Mouse (Mus musculus) adrenal gland (tissue): ENCODE measurements around the gene Astn1.

Source experiments
- intact Hi-C: fragments of 180-260 bp; cut with DNase I; formaldehyde crosslinking; loops from one replicate; pipeline ENCODE4 v1.15.1; 2025

Gene Astn1

DNA sequence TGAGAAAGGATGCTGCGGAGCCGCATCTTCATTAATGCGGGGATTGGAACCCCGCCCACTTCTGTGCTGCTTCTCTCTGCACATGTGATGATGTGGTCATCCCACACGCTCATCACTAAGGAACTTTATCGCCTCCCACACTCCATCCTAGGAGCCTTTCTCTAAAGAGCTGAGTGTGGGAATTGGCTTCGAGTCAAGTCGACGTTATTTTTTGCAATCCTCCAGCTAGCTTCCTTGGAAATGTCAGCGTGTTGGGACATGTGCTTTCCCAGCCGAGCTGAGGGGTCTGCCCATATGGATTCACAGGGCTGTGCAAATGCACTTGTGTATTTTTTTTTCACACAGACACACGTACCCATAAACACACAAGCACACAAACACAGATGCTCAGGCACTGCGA lies 151.5 kb downstream of the Astn1 start:
- intact Hi-C loops = no loop called here

DNA sequence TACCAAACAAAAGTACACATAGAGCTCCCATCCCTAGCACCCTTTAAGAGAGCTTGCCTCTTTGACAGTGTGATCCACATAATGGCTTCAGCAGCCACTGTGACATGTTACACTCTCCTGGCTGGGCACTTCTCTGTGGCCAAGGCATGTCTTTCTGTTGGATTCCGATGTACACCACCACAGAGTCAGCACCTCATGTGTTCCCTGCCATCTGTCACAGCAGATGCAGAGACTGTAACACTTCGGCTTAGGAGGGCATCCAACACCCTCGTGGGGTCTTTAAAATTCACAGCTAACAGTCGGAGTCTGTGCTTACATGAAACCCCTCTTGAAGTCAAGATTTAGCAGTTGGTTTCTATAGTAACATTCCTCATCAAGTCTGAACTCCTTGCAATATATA lies 154.5 kb downstream of the Astn1 start:
- intact Hi-C loops = no loop called here

DNA sequence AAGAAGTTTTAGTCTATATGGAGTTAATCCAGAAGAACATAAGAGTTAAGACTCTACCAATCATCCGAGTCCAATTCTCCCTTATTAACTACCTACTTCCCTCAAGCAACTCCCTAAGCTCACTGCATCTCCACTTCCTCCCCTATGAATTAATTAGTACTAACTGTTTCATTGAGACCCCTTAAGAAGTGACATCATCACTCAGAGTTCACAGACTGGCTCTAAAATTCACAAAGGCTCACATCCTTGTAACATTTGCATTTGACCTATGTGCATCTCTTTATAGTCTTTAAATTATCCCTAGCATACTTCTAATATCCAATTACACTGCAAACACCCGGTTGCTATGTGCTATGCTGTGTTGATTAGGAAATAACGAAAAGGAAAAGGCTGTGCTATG lies 174.1 kb downstream of the Astn1 start:
- intact Hi-C loops = no loop called here

DNA sequence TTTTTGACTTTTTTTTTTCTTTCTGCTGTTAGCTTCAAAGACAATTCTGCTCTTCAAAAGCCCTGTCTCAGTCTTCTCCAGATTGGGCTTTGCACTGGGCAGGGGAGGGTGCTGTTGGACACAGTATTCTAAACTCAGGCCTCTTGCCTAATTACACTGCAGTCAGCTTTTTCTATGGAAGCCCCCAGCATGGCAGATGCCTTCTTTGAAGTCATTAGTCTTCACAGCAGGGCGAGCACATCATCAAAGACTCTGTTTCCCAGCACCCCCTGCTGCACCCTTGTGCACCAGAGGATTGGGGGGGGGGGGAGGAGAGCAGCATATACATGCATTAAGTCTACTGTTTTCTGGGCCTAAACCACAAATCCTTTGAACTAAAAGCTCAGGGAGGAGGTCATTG lies 174.8 kb downstream of the Astn1 start:
- intact Hi-C loops = no loop called here

DNA sequence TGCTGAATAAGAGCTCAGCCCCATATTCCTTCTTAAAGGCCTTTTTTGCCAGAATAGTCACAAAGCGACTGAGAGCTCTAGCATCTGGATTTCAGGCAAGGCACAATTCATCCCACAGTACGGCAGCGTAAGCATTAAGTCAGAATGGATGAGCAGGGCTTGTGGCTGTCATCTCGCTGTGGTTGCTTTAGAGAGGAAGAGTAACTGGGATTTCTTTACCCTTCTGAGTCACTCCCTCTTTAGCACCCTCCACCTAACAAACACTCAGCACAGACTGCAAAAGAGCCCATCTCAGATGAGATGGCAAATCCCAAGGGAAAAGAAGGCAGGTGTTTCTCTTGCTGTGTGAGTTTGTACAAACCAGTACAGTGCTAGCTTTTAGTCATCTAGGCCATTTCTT lies 183.0 kb downstream of the Astn1 start:
- intact Hi-C loops = no loop called here

DNA sequence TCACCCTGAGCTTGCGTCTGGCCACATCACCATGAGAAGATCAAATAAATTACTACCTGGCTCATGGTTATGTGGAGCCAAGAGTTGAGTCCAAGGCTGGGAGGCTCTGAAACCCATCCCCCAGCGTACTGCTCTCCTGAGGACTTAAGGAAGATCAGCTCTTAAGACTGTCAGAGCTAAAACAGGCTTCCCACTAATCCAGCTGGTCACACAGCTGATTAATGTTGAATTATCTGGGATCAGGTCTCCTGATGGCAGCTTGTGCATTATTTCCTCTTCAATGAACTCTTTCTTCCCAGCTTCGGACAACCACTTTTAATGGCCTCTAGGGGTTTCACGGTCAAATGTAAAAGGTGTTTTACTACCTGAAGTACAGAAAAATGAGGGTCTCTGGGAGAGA lies 184.4 kb downstream of the Astn1 start:
- intact Hi-C loops = no loop called here

DNA sequence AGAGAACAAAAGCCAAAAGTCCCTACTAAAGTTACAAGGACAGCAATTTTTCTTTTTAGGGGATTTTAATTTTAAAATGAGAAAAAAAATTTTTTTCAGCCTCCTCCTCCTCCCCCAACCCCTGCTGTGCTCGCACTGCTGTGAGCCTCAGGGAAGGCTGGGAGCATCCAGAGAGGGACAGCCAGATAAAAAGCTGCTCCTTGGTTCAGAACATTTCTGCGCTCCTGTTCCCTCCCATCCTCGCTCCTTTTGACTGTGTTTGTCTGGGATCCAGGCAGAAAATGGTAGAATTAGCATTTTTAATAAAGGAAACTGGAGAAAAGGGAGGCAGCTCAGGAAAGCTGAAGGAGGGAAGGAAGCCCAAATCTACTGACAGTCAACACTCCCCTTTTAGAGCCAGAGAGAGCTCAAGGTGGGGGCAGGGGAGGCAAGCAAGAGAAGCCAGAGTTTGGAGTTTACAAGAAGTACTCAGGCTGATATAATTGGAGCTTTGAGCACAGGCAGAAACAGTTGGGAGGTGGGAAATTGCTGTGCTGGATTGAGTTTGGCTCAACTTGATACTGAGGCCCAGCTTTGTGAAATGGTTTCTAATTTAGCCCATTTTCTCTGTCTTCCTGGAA lies 185.6 kb downstream of the Astn1 start:
- intact Hi-C loops = no loop called here

DNA sequence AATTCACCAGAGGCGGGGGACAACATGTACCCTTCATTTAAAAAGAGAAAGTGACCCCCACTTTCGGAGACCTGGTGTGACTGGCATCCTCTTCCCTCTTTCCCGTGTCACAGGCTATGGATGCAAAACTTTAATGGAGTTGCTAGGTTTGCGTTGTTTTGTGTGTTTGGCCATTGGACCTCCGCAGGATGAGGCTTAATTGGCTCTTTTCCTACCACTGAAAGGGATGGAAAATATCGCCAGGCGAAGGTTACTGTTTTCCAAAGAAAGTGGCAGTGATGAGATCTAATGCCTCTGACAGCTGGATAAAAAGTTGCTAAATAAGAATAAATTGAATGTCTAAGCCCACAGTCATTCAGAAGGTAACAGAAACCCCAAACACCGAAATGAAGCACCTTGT lies 186.2 kb downstream of the Astn1 start:
- intact Hi-C loops = no loop called here

DNA sequence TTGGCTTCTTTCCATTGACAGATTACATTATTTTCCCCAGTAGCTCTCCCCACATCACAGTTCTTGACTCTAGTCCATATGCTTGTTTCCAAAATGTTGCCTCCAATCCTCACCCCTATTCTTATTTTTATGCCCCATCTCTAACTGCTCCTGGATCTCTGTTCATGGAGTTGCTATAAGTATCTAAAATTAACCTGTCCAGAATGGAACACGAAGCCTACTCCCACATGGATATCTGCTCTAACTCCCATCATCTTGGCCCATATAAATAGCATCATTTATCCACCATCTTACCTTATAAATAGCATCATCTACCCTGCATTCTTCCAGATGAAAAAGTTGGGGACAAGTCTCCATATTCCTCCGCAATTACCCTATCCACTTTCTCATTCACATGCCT lies 187.5 kb downstream of the Astn1 start:
- intact Hi-C loops = no loop called here

DNA sequence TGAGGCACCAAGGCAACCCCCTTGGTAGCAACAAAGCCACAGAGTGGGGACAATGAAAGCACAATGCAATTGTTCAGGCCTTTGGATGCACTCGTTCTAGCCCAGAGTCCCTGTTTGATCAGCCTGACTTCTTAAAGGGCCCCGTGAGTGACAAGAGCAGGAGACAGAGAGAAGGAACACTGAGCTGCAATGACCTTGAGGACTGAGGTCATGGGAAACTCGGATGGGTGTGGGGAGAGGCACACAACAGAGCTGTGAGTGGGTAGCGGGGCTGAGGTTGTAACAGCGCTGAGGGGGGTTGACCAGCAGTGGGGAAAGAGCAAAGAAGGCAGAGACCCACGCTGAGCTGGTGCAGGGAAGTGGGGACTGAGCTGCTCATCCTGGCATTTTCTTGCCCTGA lies 189.9 kb downstream of the Astn1 start:
- intact Hi-C loops = no loop called here

DNA sequence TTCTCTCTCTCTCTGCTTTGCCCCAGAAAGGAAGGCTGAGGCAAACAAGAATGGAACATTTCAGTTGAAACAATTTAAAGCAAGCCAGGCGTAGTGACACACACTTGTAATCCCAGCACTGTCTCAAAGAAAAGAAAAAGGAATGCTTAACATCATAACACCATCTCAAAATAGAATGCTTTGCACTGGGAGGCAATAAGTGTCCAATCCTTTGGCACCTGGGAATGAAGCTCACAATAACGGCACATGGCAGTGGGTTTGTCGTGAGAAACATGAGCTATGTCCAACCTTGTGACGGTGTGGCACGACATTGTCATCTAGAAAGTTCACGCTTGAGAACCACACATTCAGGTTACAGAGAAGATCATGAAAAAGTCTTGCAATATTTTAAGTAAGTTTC lies 191.3 kb downstream of the Astn1 start:
- intact Hi-C loops = no loop called here

DNA sequence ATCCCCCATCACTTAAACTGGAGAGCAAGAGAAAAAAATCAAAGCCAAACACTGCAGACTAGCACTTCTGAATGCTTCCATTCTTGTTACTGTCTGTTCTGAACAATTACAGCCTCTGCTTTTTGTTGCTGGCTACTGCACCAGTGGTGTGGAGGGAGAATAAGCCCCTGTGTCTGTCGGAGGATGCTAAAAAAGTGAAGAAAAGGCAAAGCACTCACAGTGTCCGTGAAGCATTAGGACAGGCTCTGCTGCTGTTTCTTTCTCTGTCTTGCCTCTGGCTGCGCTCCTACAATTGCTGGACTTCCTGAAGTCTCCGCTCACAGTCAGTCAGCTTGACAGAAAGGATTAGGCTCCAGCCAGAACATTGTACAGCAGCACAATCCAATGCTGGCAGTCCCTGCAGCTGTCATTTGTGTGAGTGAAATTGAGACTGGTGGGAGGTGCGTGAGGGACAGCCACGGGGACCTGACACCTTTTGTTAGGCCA lies 192.0 kb downstream of the Astn1 start:
- intact Hi-C loops = no loop called here

DNA sequence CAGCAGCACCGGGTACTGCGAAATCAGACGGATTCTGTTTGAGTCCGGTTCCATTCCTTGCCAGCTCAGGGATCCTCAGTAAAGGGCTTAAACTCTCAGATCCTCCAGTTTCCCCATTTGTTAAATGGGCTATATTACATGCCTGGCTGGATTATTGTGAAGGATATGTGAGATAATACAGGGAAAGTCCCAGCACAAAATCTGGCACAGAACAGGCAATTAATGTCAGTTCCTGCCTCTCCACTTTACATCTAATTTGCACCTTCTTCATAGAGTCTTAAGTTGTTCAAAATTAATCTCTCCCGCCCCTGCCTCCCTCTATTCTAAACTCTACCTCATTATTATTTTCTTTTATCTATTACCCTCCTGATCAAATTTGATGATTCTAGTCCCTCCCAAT lies 211.1 kb downstream of the Astn1 start:
- intact Hi-C loops = no loop called here

DNA sequence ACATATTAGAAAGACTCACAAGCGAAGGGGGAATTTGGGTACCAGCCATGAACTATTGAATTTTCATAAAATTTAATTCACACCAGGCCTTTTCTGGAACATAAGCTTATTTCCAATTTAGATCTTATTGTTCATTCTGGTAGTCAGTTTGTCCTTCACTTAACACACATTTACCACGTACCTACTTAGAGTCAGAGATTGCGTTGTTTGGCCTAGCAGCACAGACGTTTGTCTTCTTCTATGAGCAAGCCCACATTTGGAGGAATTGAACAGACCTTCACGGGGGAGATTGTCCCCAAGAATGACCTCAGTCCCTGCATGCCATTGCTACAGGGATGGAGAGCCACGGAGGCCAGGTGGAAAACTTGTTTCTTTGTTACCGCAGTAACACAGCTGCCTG lies 211.5 kb downstream of the Astn1 start:
- intact Hi-C loops = no loop called here

DNA sequence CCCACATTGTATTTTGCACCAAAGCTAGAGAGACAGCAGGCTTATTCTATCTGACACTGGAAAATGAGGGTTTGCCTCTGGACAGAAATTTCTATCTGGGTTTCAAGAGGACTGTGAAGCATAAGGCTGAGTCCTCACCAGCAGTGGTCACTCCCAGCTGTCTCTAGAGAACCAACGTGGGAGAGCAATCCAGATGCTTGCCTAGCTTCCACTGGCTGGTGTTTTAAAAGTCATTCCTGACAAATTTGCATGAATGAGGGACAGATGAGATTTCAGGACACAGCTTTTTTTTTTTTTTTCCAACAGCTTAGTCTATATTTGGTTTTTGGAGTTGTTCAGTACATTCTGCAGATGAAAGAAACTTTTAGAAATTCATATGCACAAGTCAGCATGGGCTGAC lies 213.9 kb downstream of the Astn1 start:
- intact Hi-C loops = no loop called here

DNA sequence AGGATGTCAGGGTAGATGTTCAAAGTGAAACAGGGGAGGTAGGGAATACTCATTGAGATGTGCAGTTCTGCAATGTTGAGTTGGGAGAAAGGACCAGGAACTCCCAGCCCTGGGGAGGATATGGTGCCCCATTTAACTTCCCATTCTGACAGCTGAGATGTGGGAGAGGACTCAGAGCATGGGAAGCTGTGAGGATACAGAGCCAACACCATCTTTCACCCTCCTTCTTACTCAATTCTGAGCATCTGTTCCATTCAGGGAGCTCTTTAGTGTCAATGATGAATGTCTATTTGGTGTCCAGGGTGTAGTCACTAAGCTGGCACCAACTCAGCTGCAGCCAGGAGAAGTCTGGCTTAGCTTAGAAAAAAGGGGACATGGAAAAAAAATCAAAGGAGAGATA lies 219.7 kb downstream of the Astn1 start:
- intact Hi-C loops = no loop called here

DNA sequence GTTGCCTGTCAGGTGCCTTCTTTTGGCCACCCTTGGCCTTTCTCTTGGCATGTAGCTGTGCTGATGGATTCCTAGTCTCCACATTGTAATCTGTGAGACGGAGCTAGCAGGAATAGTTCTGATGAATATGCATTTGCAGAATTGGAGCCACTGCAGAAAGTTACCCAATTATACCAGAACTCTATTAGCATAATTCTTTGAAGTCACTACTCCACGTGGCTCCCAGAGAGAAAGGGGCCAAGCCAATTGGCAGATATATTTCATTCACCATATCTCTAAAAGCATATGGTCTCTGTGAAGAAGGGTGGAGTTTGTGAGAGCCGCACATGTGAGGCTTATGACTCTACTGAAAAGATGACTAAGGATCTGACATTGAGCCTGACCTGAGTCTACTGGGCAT lies 226.8 kb downstream of the Astn1 start:
- intact Hi-C loops = no loop called here

DNA sequence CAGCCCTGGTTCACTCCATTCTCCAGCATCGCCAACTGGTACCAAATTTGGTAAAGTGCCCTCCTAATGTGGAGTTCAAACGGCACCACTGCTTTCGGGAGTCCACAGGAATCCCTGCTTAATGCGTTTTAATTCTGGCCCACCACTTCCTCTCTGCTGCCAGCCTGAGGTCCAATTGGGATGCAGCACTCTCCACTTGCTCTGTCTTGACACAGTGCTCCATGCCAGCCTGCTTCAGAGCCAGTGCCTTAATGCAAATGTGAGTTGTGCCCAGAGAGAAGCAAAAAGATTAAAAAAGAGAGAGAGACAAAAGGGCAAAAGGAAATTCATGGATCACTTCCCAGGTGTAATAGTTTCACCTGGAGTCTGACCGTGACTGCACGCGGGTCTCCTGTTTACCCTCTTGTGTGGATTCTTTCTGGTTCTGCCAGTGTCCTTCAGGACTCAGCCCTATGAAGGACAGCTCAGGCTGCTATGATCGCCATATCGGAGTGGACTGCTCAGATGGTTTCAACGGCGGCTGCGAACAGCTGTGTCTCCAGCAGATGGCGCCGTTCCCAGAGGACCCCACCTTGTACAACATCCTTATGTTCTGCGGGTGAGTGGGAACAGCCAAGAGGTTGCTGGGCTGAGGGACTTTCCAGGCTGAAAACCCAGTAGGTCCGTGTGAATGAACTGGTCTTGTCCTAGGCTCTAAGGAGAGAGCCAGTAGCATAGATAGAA lies 234.8 kb downstream of the Astn1 start:
- intact Hi-C loops = loop anchor here (5.0 kb wide), 1 partner anchor 55 kb away; no protein-coding TSS in a partner anchor

DNA sequence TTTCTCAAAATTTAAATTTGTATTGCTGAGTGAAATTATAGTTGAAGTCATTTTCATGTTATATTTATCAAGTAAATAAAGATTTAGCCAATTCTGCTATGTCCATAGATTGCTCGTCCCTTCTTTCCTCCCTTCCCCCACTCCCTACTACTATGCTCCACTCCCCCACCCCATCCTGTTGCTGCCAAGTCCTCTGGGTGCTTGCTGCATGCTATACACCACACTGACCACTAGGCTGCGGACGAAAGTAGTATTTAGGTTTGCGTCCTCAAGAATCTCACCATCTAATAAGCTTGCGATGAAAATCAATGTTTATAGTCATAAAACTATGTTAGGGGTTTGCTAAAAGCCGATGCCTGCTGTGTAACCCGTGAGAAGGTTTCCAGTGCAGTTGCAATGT lies 235.9 kb downstream of the Astn1 start:
- intact Hi-C loops = loop anchor here (5.0 kb wide), 1 partner anchor 54 kb away; no protein-coding TSS in a partner anchor

DNA sequence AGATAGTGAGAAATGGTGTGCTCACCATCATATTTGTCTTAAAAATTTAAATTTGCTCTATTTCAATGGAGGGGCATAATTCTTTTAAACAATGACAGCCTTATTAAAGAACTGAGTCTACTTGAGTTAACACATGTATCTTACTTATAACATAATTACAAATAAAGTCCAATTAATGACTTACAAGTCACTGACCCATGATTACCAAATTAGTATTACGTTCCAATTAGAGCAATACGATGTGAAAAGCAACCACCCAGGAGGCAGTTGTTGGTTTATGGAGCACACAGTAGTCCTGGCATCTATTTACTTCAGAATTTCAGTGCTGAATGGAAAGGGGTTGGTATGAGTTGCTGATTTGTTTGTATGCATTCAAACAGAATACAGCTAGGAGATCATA lies 237.4 kb downstream of the Astn1 start:
- intact Hi-C loops = loop anchor here (5.0 kb wide), 1 partner anchor 53 kb away; no protein-coding TSS in a partner anchor

DNA sequence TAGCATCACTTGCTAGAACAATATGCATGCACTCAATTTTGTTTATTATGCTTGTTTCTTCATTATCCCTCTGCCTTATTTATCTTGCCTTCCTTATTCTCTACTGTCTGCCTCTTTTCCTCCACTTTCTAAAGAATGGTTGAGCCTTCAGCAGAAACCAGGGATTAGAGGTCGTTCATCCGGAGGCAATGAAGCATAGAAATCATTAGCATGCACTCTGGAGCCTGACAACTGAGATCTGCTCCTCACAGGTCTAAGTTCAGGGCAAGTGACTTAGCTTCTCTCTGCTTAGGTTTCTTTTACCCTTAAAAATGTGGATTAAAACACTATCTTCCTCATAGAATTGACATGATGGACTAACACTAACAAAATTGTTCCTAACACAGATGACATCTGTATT lies 241.0 kb downstream of the Astn1 start:
- intact Hi-C loops = no loop called here

DNA sequence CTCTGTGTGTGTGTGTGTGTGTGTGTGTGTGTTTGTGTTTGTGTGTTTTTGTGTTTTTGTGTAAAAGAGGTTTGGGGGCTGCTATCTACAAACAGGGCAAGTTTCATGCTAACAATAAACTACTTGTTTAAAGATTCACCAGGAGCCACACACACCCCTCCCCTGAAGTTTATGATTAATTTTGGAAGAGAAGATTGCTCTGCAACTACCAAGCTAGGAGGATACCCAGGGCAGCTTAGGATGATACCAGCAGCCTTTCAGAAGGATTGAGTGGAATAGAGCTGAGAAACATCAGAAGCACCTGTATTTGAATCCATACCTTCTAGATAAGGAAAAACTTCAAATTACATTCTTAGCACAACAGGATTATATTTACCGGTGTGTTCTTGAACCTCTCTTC lies 242.1 kb downstream of the Astn1 start:
- intact Hi-C loops = no loop called here

DNA sequence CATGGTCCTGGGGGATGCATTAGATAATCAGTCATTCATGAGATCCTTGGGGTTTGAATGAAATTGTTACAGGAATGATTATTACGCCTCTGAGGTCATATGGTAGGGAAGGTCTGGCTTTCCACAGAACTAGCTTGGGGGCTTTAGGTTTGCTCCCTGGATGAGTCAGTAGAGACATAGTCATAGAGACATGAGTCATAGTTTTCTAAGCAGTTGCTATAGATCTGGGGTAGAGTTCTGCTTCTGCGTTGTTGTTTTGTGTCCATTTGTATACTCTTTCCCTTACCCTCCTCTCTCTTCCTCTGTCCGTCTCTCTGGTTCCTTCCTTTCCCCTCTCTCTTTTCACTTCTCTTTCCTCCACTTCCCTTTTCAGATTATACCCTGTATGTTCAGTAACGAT lies 243.5 kb downstream of the Astn1 start:
- intact Hi-C loops = no loop called here
